Mouse (Mus musculus) cerebellum, adult 2 months (tissue): ENCODE results near the gene Olfr304. TPM values are rescaled to one million over a fixed set of nuclear protein-coding genes. Genes with fewer than 3 reads are reported as not detected.

Experiments
- DNase-seq, 2 experiments: peaks; one replicate each; pipeline ENCODE4 v3.0.0; 2021
- H3K27ac ChIP-seq: fragments of 200-500 bp; 2 replicates; pipeline ENCODE4 v1.5.1; 2012; ENCODE audit warnings: low read length, control low read depth, inconsistent platforms; ENCODE audit not compliant: insufficient read depth
- H3K27me3 ChIP-seq: fragments of 200-500 bp; 2 replicates; pipeline ENCODE4 v1.6.1; 2012; ENCODE audit warnings: inconsistent platforms, mild to moderate bottlenecking, low read length, moderate library complexity; ENCODE audit not compliant: control insufficient read depth, insufficient read depth
- H3K4me1 ChIP-seq: fragments of 200-500 bp; 2 replicates; pipeline ENCODE4 v1.6.1; 2011; ENCODE audit warnings: low read length; ENCODE audit not compliant: control insufficient read depth, insufficient read depth
- H3K4me3 ChIP-seq: fragments of 200-500 bp; replicated peaks from 2 replicates; pipeline ENCODE3; 2011; ENCODE audit warnings: mild to moderate bottlenecking, low read depth, low read length, control low read depth; ENCODE audit not compliant: insufficient read depth
- CTCF ChIP-seq: fragments of 200-500 bp; IDR thresholded peaks from 2 replicates; pipeline ENCODE4 v1.5.1; 2011; ENCODE audit warnings: low read depth, mild to moderate bottlenecking, control low read depth, low read length, moderate library complexity, borderline replicate concordance; ENCODE audit not compliant: insufficient read depth
- POLR2A ChIP-seq: fragments of 200-500 bp; IDR thresholded peaks from 2 replicates; pipeline ENCODE4 v1.6.1; 2011; ENCODE audit warnings: low read length, control low read depth, borderline replicate concordance; ENCODE audit not compliant: insufficient read depth
- WGBS: fragments of 180-500 bp; shearing (Covaris S2); methylation state at CpG from one replicate; pipeline ENCODE4 v1.1.7; 2018; 5-methylcytosine and 5-hydroxymethylcytosine counted together
- polyA plus RNA-seq: library from polyadenylated mRNA; depleted of rRNA; stranded (reverse); fragments of >200 nt; gene quantifications from 2 replicates; pipeline ENCODE4 v1.2.3, GENCODE M21; 2012; rRNA removed

Gene Olfr304
- polyA plus RNA-seq, 1 experiment: not detected

GRCm38 (mm10) chr7:86337486-86337885 is 49.0 kb downstream of the Olfr304 start, which contains the start of gene Olfr307:
Gene Olfr307 (minus strand): TSS chr7:86337586.
- WGBS: 57% methylated on average over 1 of the region's 1 CpGs
- Histone ChIP-seq H3K4me1 (no peaks in the 10 kb centered on the region), H3K27me3 (no peaks in the 10 kb centered on the region), H3K4me3 (no peak within 1 kb of the TSS), H3K27ac (no peak within 1 kb of the TSS)
- TF ChIP-seq POLR2A (no peak), CTCF (no peak)
- no peak for DNase-seq

Other genes with a start within 250 kb of the Olfr304 start
- not detected in 2 replicates for gene Vmn2r75, start 214.9 kb downstream of the Olfr304 start, polyA plus RNA-seq
- gene Vmn2r76, start 140.3 kb downstream of the Olfr304 start, polyA plus RNA-seq: not detected in 2 replicates
- not detected in 2 replicates for gene Olfr310, start 109.5 kb downstream of the Olfr304 start, polyA plus RNA-seq
- not detected in 2 replicates for gene Olfr309, start 73.0 kb downstream of the Olfr304 start, polyA plus RNA-seq
- not detected in 2 replicates for gene Olfr308, start 61.0 kb downstream of the Olfr304 start, polyA plus RNA-seq
- gene Olfr307, start 49.1 kb downstream of the Olfr304 start, polyA plus RNA-seq: not detected in 2 replicates
- gene Olfr305, start 19.7 kb downstream of the Olfr304 start, polyA plus RNA-seq: not detected in 2 replicates
- gene Olfr303, start 11.1 kb upstream of the Olfr304 start, polyA plus RNA-seq: not detected in 2 replicates
- not detected in 2 replicates for gene Olfr301, start 17.2 kb upstream of the Olfr304 start, polyA plus RNA-seq
- not detected in 2 replicates for gene Olfr299, start 73.3 kb upstream of the Olfr304 start, polyA plus RNA-seq
- gene Olfr298, start 105.8 kb upstream of the Olfr304 start, polyA plus RNA-seq: not detected in 2 replicates
- not detected in 2 replicates for gene Olfr297, start 133.3 kb upstream of the Olfr304 start, polyA plus RNA-seq
- not detected in 2 replicates for gene Olfr295, start 197.2 kb upstream of the Olfr304 start, polyA plus RNA-seq
- not detected in 2 replicates for gene Olfr294, start 230.0 kb upstream of the Olfr304 start, polyA plus RNA-seq